Mouse (Mus musculus) C2C12 (cell line): ENCODE measurements around the gene Pigb. TPM values are rescaled to one million over a fixed set of nuclear protein-coding genes. Genes with fewer than 3 reads are reported as not detected.
A peak's percentile ranks its signal among the peaks of the same experiment; 100 is the strongest.

Source experiments
- H3K27me3 ChIP-seq: one replicate; pipeline ENCODE4 v1.6.1; 2011; ENCODE audit not compliant: control insufficient read depth, insufficient read depth, insufficient read length
- H3K36me3 ChIP-seq: one replicate; pipeline ENCODE4 v1.6.1; 2011; ENCODE audit not compliant: control insufficient read depth, insufficient read depth
- H3K4me3 ChIP-seq: one replicate; pipeline ENCODE4 v1.5.1; 2011; ENCODE audit warnings: mild to moderate bottlenecking, control low read depth; ENCODE audit not compliant: poor library complexity, insufficient read depth, severe bottlenecking
- H3K79me2 ChIP-seq: one replicate; pipeline ENCODE4 v1.6.1; 2011; ENCODE audit not compliant: control insufficient read depth, insufficient read depth
- H3K79me3 ChIP-seq: one replicate; pipeline ENCODE4 v1.6.1; 2011; ENCODE audit warnings: low read depth, control low read depth
- H3ac ChIP-seq: one replicate; pipeline ENCODE3; 2011; ENCODE audit warnings: low read depth; ENCODE audit not compliant: control insufficient read depth, insufficient read length
- CEBPB ChIP-seq: IDR thresholded peaks from one replicate; pipeline ENCODE4 v1.6.1; 2011; ENCODE audit warnings: low read depth, mild to moderate bottlenecking, control low read depth, moderate library complexity
- CTCF ChIP-seq: IDR thresholded peaks from one replicate; pipeline ENCODE4 v1.5.1; 2011; ENCODE audit not compliant: control insufficient read depth, insufficient read depth, insufficient read length
- FOSL1 ChIP-seq: IDR thresholded peaks from one replicate; pipeline ENCODE4 v1.8.0; 2011; ENCODE audit warnings: mild to moderate bottlenecking, low read length; ENCODE audit not compliant: poor library complexity, insufficient read depth, severe bottlenecking
- MAX ChIP-seq: IDR thresholded peaks from one replicate; pipeline ENCODE4 v1.6.1; 2011; ENCODE audit warnings: mild to moderate bottlenecking, control low read depth
- MYOD1 ChIP-seq: IDR thresholded peaks from one replicate; pipeline ENCODE4 v1.6.1; 2011; ENCODE audit warnings: low read depth; ENCODE audit not compliant: control insufficient read depth, insufficient read length
- MYOG ChIP-seq: IDR thresholded peaks from one replicate; pipeline ENCODE4 v1.6.1; 2011; ENCODE audit not compliant: control insufficient read depth, insufficient read length; ENCODE audit errors: extremely low read depth
- USF1 ChIP-seq: IDR thresholded peaks from one replicate; pipeline ENCODE4 v1.6.1; 2011; ENCODE audit warnings: low read depth, mild to moderate bottlenecking, control low read depth, moderate library complexity
- polyA plus RNA-seq: library from polyadenylated mRNA; unstranded; fragments of >200 nt; fragmentation: generic; extraction: Trizol; gene quantifications from one replicate; pipeline ENCODE4 v1.2.1, GENCODE M21; 2012; ENCODE audit warnings: missing spikeins

Gene Pigb
- polyA plus RNA-seq, 1 experiment, result 5.9 TPM

DNA sequence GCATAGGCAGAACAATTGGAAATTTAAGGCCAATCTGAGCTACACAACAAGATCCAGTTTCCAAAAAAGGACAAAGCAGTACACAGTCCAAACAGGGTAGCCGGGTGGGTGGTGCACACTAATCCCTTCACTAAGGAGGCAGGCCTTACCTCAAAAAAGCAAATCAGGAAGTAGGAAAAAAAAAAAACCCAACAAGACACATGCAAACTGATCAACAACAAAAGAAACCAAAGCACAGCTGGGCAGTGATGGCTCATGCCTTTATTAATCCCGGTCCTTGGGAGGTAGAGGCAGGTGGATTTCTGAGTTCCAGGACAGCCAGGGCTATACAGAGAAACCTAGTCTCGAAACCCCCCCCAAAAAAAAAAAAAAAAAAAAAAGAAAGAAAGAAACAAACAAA, 52.5 kb downstream of the Pigb start:
- H3K4me3 ChIP-seq, result no peak overlapping the region
- H3K79me2 ChIP-seq, result no peaks in the 10 kb centered on the region
- no peaks in the 10 kb centered on the region for H3K27me3 ChIP-seq
- H3K79me3 ChIP-seq, result no peaks in the 10 kb centered on the region
- no peak overlapping the region for H3ac ChIP-seq
- H3K36me3 ChIP-seq, result no peaks in the 10 kb centered on the region
- TF ChIP-seq FOSL1 (no peak), CTCF (no peak), MYOD1 (no peak), CEBPB (no peak), MAX (no peak), MYOG (no peak), USF1 (no peak)

GRCm38 (mm10) chr9:72985250-72986220, 54.6 kb downstream of the Pigb start, which contains the start of the genes Ccpg1os and Ccpg1:
TSS of gene Ccpg1os (minus strand) at chr9:72985382.
TSS of gene Ccpg1 (plus strand) at chr9:72985429.
- H3K4me3 ChIP-seq, result peak within 1 kb of the TSS; percentile 45
- peaks cover 8% of the 10 kb centered on the region for H3K27me3 ChIP-seq
- TF ChIP-seq CEBPB (no peak), MYOG (no peak), MYOD1 (peak; percentile 41), CTCF (no peak), FOSL1 (no peak)
- no peaks in the 10 kb centered on the region for H3K79me2 ChIP-seq
- H3K79me3 ChIP-seq, result no peaks in the 10 kb centered on the region
- peak within 1 kb of the TSS; percentile 72 for H3ac ChIP-seq
- H3K36me3 ChIP-seq, result no peaks in the 10 kb centered on the region

DNA sequence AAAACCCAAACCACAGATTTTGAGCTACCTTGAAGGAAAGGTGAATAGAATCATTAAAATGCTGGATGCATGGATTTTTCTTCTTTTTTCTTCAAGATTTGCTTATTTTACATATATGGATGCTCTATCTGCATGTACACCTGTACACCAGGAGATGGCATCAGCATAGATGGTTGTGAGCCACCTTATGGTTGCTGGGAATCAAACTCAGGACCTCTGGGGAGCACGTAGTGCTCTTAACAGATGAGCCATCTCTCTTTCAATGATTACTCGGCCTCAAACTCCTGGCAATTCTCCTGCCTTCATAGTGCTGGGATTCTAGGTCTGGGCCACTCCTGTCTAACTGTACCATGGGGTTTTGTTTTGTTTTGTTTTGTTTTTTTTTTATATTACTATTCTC, 57.1 kb downstream of the Pigb start:
- peaks cover 8% of the 10 kb centered on the region for H3K27me3 ChIP-seq
- no peak overlapping the region for H3ac ChIP-seq
- H3K79me2 ChIP-seq, result no peaks in the 10 kb centered on the region
- no peaks in the 10 kb centered on the region for H3K79me3 ChIP-seq
- H3K36me3 ChIP-seq, result no peaks in the 10 kb centered on the region
- TF ChIP-seq FOSL1, result no peak
- no peak for TF ChIP-seq CEBPB
- no peak for TF ChIP-seq USF1
- no peak for TF ChIP-seq CTCF
- TF ChIP-seq MYOG, result no peak
- no peak for TF ChIP-seq MAX
- no peak for TF ChIP-seq MYOD1
- no peak overlapping the region for H3K4me3 ChIP-seq

GRCm38 (mm10) chr9:72975242-72975641, 64.9 kb downstream of the Pigb start:
- no peak overlapping the region for H3ac ChIP-seq
- H3K79me3 ChIP-seq, result no peaks in the 10 kb centered on the region
- H3K36me3 ChIP-seq, result no peaks in the 10 kb centered on the region
- TF ChIP-seq USF1, result no peak
- no peak for TF ChIP-seq CTCF
- TF ChIP-seq FOSL1, result no peak
- TF ChIP-seq MYOD1, result no peak
- no peak for TF ChIP-seq MAX
- no peak for TF ChIP-seq CEBPB
- H3K4me3 ChIP-seq, result no peak overlapping the region
- no peaks in the 10 kb centered on the region for H3K27me3 ChIP-seq
- H3K79me2 ChIP-seq, result no peaks in the 10 kb centered on the region

DNA sequence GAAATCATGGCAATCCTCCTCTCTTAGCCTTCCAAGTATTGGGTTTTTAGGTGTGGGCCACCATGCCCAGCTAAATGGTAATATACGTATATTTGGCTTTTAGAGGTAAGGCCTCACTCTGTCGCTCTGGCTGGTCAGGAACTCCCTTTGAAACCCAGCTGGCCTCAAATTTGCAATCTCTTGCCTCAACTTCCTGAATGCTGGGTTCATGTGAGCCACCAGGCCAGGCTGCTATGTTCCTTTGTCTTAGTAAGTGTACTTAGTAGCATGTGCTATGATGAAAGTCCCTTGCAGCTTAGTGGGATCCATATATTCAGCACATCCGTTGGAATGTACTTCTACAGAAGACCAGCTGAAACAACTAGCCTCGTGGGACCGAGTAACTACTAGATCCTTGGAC, 65.4 kb downstream of the Pigb start:
- TF ChIP-seq USF1 (no peak), FOSL1 (no peak), MYOG (no peak), MYOD1 (no peak), CTCF (no peak), CEBPB (no peak), MAX (no peak)
- Histone ChIP-seq H3K79me3 (no peaks in the 10 kb centered on the region), H3K79me2 (no peaks in the 10 kb centered on the region), H3K36me3 (no peaks in the 10 kb centered on the region), H3K4me3 (no peak overlapping the region), H3ac (no peak overlapping the region), H3K27me3 (no peaks in the 10 kb centered on the region)
